Mouse (Mus musculus): ENCODE results near the gene Hoxa3. TPM values are rescaled to one million over a fixed set of nuclear protein-coding genes. Genes with fewer than 3 reads are reported as not detected.

The Hoxa3 gene
- polyA plus RNA-seq, 1 experiment = not detected

GRCm38 (mm10) chr6:52211961-52212360 is 1.2 kb downstream of the Hoxa3 start:
- no peak for TF ChIP-seq POLR2A (IDR thresholded peaks at IDR 0.05; ENCODE audit: insufficient read depth, low read depth, low read length)
- TF ChIP-seq CTCF (IDR thresholded peaks at IDR 0.05; ENCODE audit: insufficient read depth, low read depth, low read length) = no peak
- 6% methylated on average over 13 of the region's 13 CpGs for WGBS
- no peak overlapping the region for H3K27ac ChIP-seq (ENCODE audit: insufficient read depth, low read depth, low read length)
- H3K4me1 ChIP-seq (ENCODE audit: control insufficient read depth, insufficient read depth, low read length) = no peaks in the 10 kb centered on the region
- H3K4me3 ChIP-seq (ENCODE audit: insufficient read depth, low read depth, low read length) = no peak overlapping the region

- no peak overlapping the region for H3K27ac ChIP-seq (ENCODE audit: insufficient read depth, low read depth, low read length)
- H3K4me3 ChIP-seq (ENCODE audit: insufficient read depth, low read depth, low read length) = no peak overlapping the region
- TF ChIP-seq CTCF (IDR thresholded peaks at IDR 0.05; ENCODE audit: insufficient read depth, low read depth, low read length) (peak; percentile 66), POLR2A (IDR thresholded peaks at IDR 0.05; ENCODE audit: insufficient read depth, low read depth, low read length) (no peak)
- 2% methylated on average over 37 of the region's 37 CpGs for WGBS
- H3K4me1 ChIP-seq (ENCODE audit: control insufficient read depth, insufficient read depth, low read length) = no peaks in the 10 kb centered on the region
These were observed 1.8 kb downstream of the Hoxa3 start for GRCm38 (mm10) chr6:52211170-52211935.

- Histone ChIP-seq H3K4me3 (ENCODE audit: insufficient read depth, low read depth, low read length) (no peak overlapping the region), H3K4me1 (ENCODE audit: control insufficient read depth, insufficient read depth, low read length) (no peaks in the 10 kb centered on the region), H3K27ac (ENCODE audit: insufficient read depth, low read depth, low read length) (no peak overlapping the region)
- TF ChIP-seq CTCF (IDR thresholded peaks at IDR 0.05; ENCODE audit: insufficient read depth, low read depth, low read length) = no peak
- TF ChIP-seq POLR2A (IDR thresholded peaks at IDR 0.05; ENCODE audit: insufficient read depth, low read depth, low read length) = no peak
- WGBS = 10% methylated on average over 12 of the region's 12 CpGs
These were observed 3.5 kb downstream of the Hoxa3 start for GRCm38 (mm10) chr6:52209685-52210046.

GRCm38 (mm10) chr6:52208868-52209684 is 4.1 kb downstream of the Hoxa3 start:
- H3K27ac ChIP-seq (ENCODE audit: insufficient read depth, low read depth, low read length) = no peak overlapping the region
- no peaks in the 10 kb centered on the region for H3K4me1 ChIP-seq (ENCODE audit: control insufficient read depth, insufficient read depth, low read length)
- TF ChIP-seq CTCF (IDR thresholded peaks at IDR 0.05; ENCODE audit: insufficient read depth, low read depth, low read length) (no peak), POLR2A (IDR thresholded peaks at IDR 0.05; ENCODE audit: insufficient read depth, low read depth, low read length) (no peak)
- H3K4me3 ChIP-seq (ENCODE audit: insufficient read depth, low read depth, low read length) = no peak overlapping the region
- WGBS = 8% methylated on average over 18 of the region's 18 CpGs

GRCm38 (mm10) chr6:52208072-52208867 is 4.9 kb downstream of the Hoxa3 start, which contains the start of gene Hoxa6:
Hoxa6 (minus strand) TSS chr6:52208722.
- WGBS = 1% methylated on average over 47 of the region's 47 CpGs
- Histone ChIP-seq H3K27ac (ENCODE audit: insufficient read depth, low read depth, low read length) (no peak within 1 kb of the TSS), H3K4me1 (ENCODE audit: control insufficient read depth, insufficient read depth, low read length) (peaks cover 4% of the 10 kb centered on the region), H3K4me3 (ENCODE audit: insufficient read depth, low read depth, low read length) (no peak within 1 kb of the TSS)
- TF ChIP-seq POLR2A (IDR thresholded peaks at IDR 0.05; ENCODE audit: insufficient read depth, low read depth, low read length) (no peak), CTCF (IDR thresholded peaks at IDR 0.05; ENCODE audit: insufficient read depth, low read depth, low read length) (no peak)

GRCm38 (mm10) chr6:52207684-52207976 is 5.5 kb downstream of the Hoxa3 start:
- H3K4me3 ChIP-seq (ENCODE audit: insufficient read depth, low read depth, low read length) = no peak overlapping the region
- no peak overlapping the region for H3K27ac ChIP-seq (ENCODE audit: insufficient read depth, low read depth, low read length)
- no peak for TF ChIP-seq CTCF (IDR thresholded peaks at IDR 0.05; ENCODE audit: insufficient read depth, low read depth, low read length)
- no peak for TF ChIP-seq POLR2A (IDR thresholded peaks at IDR 0.05; ENCODE audit: insufficient read depth, low read depth, low read length)
- H3K4me1 ChIP-seq (ENCODE audit: control insufficient read depth, insufficient read depth, low read length) = peaks cover 4% of the 10 kb centered on the region

- TF ChIP-seq CTCF (IDR thresholded peaks at IDR 0.05; ENCODE audit: insufficient read depth, low read depth, low read length) = no peak
- TF ChIP-seq POLR2A (IDR thresholded peaks at IDR 0.05; ENCODE audit: insufficient read depth, low read depth, low read length) = no peak
- no peak overlapping the region for H3K4me3 ChIP-seq (ENCODE audit: insufficient read depth, low read depth, low read length)
- H3K4me1 ChIP-seq (ENCODE audit: control insufficient read depth, insufficient read depth, low read length) = peaks cover 4% of the 10 kb centered on the region
- WGBS = 8% methylated on average over 4 of the region's 4 CpGs
- H3K27ac ChIP-seq (ENCODE audit: insufficient read depth, low read depth, low read length) = no peak overlapping the region
These were observed 6.1 kb downstream of the Hoxa3 start for GRCm38 (mm10) chr6:52206882-52207683.

Measured in olfactory bulb, adult 2 months (tissue).